In genomic region chr12:78891149-78891548, GRCm38 (mm10) we compare ENCODE assay signal across 25 mouse cellular contexts. TPM values are rescaled to one million over a fixed set of nuclear protein-coding genes. Genes with fewer than 3 reads are reported as not detected.
DNase-seq lines count a peak whose midpoint lies in the region; ATAC-seq and TF ChIP-seq lines count a peak whose summit lies in the region.
"Had no signal": no experiment of that assay in that cellular context is flagged by ENCODE, and none has a peak within 500 bp of the region (broad histone marks: within the 10 kb centered on the region; RNA-seq: fewer than 3 reads in every experiment).

No protein-coding gene starts in this region.

- H3K9ac ChIP-seq in forebrain, embryonic 16.5 days (replicated peaks; ENCODE audit: low read depth, low read length), result no peak overlapping the region
- no peak overlapping the region for H3K9ac ChIP-seq in liver, embryonic 13.5 days
- no peak overlapping the region for H3K9ac ChIP-seq in liver, postnatal 0 days (replicated peaks)
- H3K9ac ChIP-seq in forebrain, postnatal 0 days, result no peak overlapping the region
- H3K9ac ChIP-seq: forebrain, embryonic 15.5 days; heart, embryonic 12.5 days; hindbrain, embryonic 13.5 days; limb, embryonic 13.5 days; liver, embryonic 14.5 days; lung, embryonic 15.5 days; midbrain, embryonic 13.5 days had no signal

- H3K27ac ChIP-seq in forebrain, embryonic 10.5 days, result no peak overlapping the region
- no peak overlapping the region for H3K27ac ChIP-seq in forebrain, embryonic 16.5 days (ENCODE audit: low read length)
- H3K27ac ChIP-seq in liver, embryonic 13.5 days, result no peak overlapping the region
- no peak overlapping the region for H3K27ac ChIP-seq in liver, postnatal 0 days (ENCODE audit: low read depth)
- no peak overlapping the region for H3K27ac ChIP-seq in forebrain, postnatal 0 days (ENCODE audit: low read depth, low read length)
- H3K27ac ChIP-seq: forebrain, embryonic 15.5 days; hindbrain, embryonic 13.5 days; limb, embryonic 13.5 days; liver, embryonic 14.5 days; lung, embryonic 15.5 days; midbrain, embryonic 13.5 days had no signal

- peaks cover 3% of the 10 kb centered on the region; the same call in 1 of the 2 replicates for H3K9me3 ChIP-seq in forebrain, embryonic 10.5 days
- H3K9me3 ChIP-seq in forebrain, embryonic 16.5 days (ENCODE audit: control insufficient read depth, low read length), result no peaks in the 10 kb centered on the region
- no peaks in the 10 kb centered on the region for H3K9me3 ChIP-seq in liver, embryonic 13.5 days (replicated peaks)
- no peaks in the 10 kb centered on the region for H3K9me3 ChIP-seq in liver, postnatal 0 days (ENCODE audit: low read length)
- H3K9me3 ChIP-seq in forebrain, postnatal 0 days (ENCODE audit: low read length), result no peaks in the 10 kb centered on the region
- H3K9me3 ChIP-seq: forebrain, embryonic 15.5 days; limb, embryonic 13.5 days; lung, embryonic 15.5 days had no signal

- H3K4me1 ChIP-seq in forebrain, embryonic 10.5 days, result no peaks in the 10 kb centered on the region
- H3K4me1 ChIP-seq in forebrain, embryonic 16.5 days (replicated peaks; ENCODE audit: control insufficient read depth, insufficient read depth, low read length), result no peaks in the 10 kb centered on the region
- 0 out of 2 replicates have a peak, but pooled peaks cover 6% of the 10 kb centered on the region for H3K4me1 ChIP-seq in liver, embryonic 13.5 days (replicated peaks)
- no peaks in the 10 kb centered on the region for H3K4me1 ChIP-seq in liver, postnatal 0 days (ENCODE audit: insufficient read depth)
- H3K4me1 ChIP-seq in forebrain, postnatal 0 days (ENCODE audit: insufficient read depth), result no peaks in the 10 kb centered on the region
- H3K4me1 ChIP-seq: forebrain, embryonic 15.5 days; hindbrain, embryonic 13.5 days; limb, embryonic 13.5 days; midbrain, embryonic 13.5 days had no signal

- DNase-seq in forebrain, embryonic 10.5 days (ENCODE audit: extremely low spot score, low spot score), result peak; percentile 4
- DNase-seq in liver, embryonic 13.5 days, result no peak
- no peak for DNase-seq in liver, postnatal 0 days
- DNase-seq in splenic B cell, adult 2 months (ENCODE audit: low read depth, low spot score), result peak; percentile 18
- DNase-seq in adrenal gland, adult 8-10 months, result no peak
- no peak for DNase-seq in forebrain, postnatal 0 days
- DNase-seq: adrenal gland, postnatal 10 days; cerebellum, adult 8-10 months; gastrocnemius, postnatal 14 days; heart, adult 18-20 months; heart, postnatal 4 days; kidney, adult 18-20 months; kidney, postnatal 4 days; thymus, adult 2 months; thymus, postnatal 36 days had no signal

- no peak for ATAC-seq in forebrain, embryonic 16.5 days
- peak; percentile 43; the same call in 1 of the 2 replicates for ATAC-seq in liver, embryonic 13.5 days (ENCODE audit: low read depth)
- ATAC-seq in liver, postnatal 0 days, result no peak
- 0 out of 2 replicates have a peak, but pooled peaks have one; percentile 47 for ATAC-seq in common myeloid progenitor, adult 5-6 weeks (replicated peaks; ENCODE audit: low read depth, poor library complexity, severe bottlenecking)
- ATAC-seq in forebrain, postnatal 0 days, result no peak
- ATAC-seq: forebrain, embryonic 15.5 days; midbrain, embryonic 13.5 days had no signal

- H3K27me3 ChIP-seq in forebrain, embryonic 10.5 days (ENCODE audit: poor library complexity, severe bottlenecking), result no peaks in the 10 kb centered on the region
- H3K27me3 ChIP-seq in forebrain, embryonic 16.5 days (replicated peaks; ENCODE audit: control insufficient read depth, insufficient read depth, low read length), result no peaks in the 10 kb centered on the region
- H3K27me3 ChIP-seq in liver, embryonic 13.5 days, result no peaks in the 10 kb centered on the region
- H3K27me3 ChIP-seq in liver, postnatal 0 days (ENCODE audit: insufficient read depth, low read length), result no peaks in the 10 kb centered on the region
- H3K27me3 ChIP-seq in splenic B cell, adult 2 months (ENCODE audit: control insufficient read depth, insufficient read depth, low read length, poor library complexity, severe bottlenecking), result no peaks in the 10 kb centered on the region
- no peaks in the 10 kb centered on the region for H3K27me3 ChIP-seq in forebrain, postnatal 0 days (ENCODE audit: insufficient read depth, low read length)
- H3K27me3 ChIP-seq: forebrain, embryonic 15.5 days; heart, embryonic 12.5 days; hindbrain, embryonic 13.5 days; limb, embryonic 13.5 days; lung, embryonic 15.5 days; midbrain, embryonic 13.5 days had no signal

- no peak for TF ChIP-seq CTCF in liver, postnatal 0 days (IDR thresholded peaks at IDR 0.05; ENCODE audit: low read depth)
- TF ChIP-seq CTCF in forebrain, postnatal 0 days (IDR thresholded peaks at IDR 0.05; ENCODE audit: low read depth), result no peak

- no peak for TF ChIP-seq EP300 in liver, postnatal 0 days (IDR thresholded peaks at IDR 0.05; ENCODE audit: low read depth)

- H3K4me3 ChIP-seq in forebrain, embryonic 10.5 days, result no peak overlapping the region
- no peak overlapping the region for H3K4me3 ChIP-seq in forebrain, embryonic 16.5 days (replicated peaks; ENCODE audit: low read length)
- no peak overlapping the region for H3K4me3 ChIP-seq in liver, embryonic 13.5 days (replicated peaks)
- H3K4me3 ChIP-seq in liver, postnatal 0 days (ENCODE audit: low read depth, low read length), result no peak overlapping the region
- H3K4me3 ChIP-seq in forebrain, postnatal 0 days (ENCODE audit: low read depth, low read length), result no peak overlapping the region
- H3K4me3 ChIP-seq: forebrain, embryonic 15.5 days; heart, embryonic 12.5 days; hindbrain, embryonic 13.5 days; limb, embryonic 13.5 days; lung, embryonic 15.5 days; midbrain, embryonic 13.5 days had no signal

- H3K4me2 ChIP-seq in forebrain, embryonic 16.5 days (ENCODE audit: low read length), result no peak overlapping the region
- no peak overlapping the region for H3K4me2 ChIP-seq in liver, embryonic 13.5 days
- no peak overlapping the region for H3K4me2 ChIP-seq in liver, postnatal 0 days (ENCODE audit: low read depth, low read length)
- no peak overlapping the region for H3K4me2 ChIP-seq in forebrain, postnatal 0 days (ENCODE audit: low read depth)
- H3K4me2 ChIP-seq: forebrain, embryonic 15.5 days; heart, embryonic 12.5 days; hindbrain, embryonic 13.5 days; limb, embryonic 13.5 days; lung, embryonic 15.5 days; midbrain, embryonic 13.5 days had no signal

- H3K36me3 ChIP-seq in forebrain, embryonic 10.5 days (replicated peaks), result peaks cover 31% of the 10 kb centered on the region
- no peaks in the 10 kb centered on the region for H3K36me3 ChIP-seq in forebrain, embryonic 16.5 days (ENCODE audit: control insufficient read depth, insufficient read depth)
- peaks cover 99% of the 10 kb centered on the region for H3K36me3 ChIP-seq in liver, embryonic 13.5 days
- peaks cover 61% of the 10 kb centered on the region for H3K36me3 ChIP-seq in liver, postnatal 0 days (replicated peaks; ENCODE audit: insufficient read depth, low read length)
- H3K36me3 ChIP-seq in splenic B cell, adult 2 months (ENCODE audit: control insufficient read depth, insufficient read depth, low read length, poor library complexity, severe bottlenecking), result peaks cover 2% of the 10 kb centered on the region; the same call in 1 of the 2 replicates
- peaks cover 3% of the 10 kb centered on the region for H3K36me3 ChIP-seq in forebrain, postnatal 0 days (ENCODE audit: insufficient read depth)

- 97% methylated on average over 2 of the region's 2 CpGs for WGBS in forebrain, embryonic 10.5 days
- WGBS in forebrain, embryonic 16.5 days, result 77% methylated on average over 2 of the region's 2 CpGs
- WGBS in liver, embryonic 13.5 days (ENCODE audit: insufficient replicate concordance), result 68% methylated on average over 2 of the region's 2 CpGs
- 89% methylated on average over 2 of the region's 2 CpGs for WGBS in liver, postnatal 0 days (ENCODE audit: insufficient replicate concordance)
- WGBS in forebrain, postnatal 0 days, result 83% methylated on average over 2 of the region's 2 CpGs

RNA-seq across cellular contexts. Expression of gene Plek2, which starts 15.6 kb away (rescaled TPM):
- 3.1 and 3.6 TPM in 2 replicates for polyA plus RNA-seq in forebrain, embryonic 10.5 days (2016; fragmentation: Nextera tagmentation; extraction: Ambion mirVana)
- polyA plus RNA-seq in forebrain, embryonic 16.5 days (2015; fragmentation: Nextera tagmentation; extraction: Ambion mirVana), result 0.96 and 1.1 TPM in 2 replicates
- 52.5 and 54.4 TPM in 2 replicates for polyA plus RNA-seq in liver, embryonic 13.5 days (2015; fragmentation: Nextera tagmentation; extraction: Ambion mirVana)
- 11.9 and 20.6 TPM in 2 replicates for polyA plus RNA-seq in liver, postnatal 0 days (2015; fragmentation: Nextera tagmentation; extraction: Ambion mirVana)
- not detected in 2 replicates for total RNA-seq in common myeloid progenitor, adult 5-6 weeks (2017)
- total RNA-seq in adrenal gland, adult 8-10 months (2022), result under 1 TPM in 1 of 4 experiments, not detected in 3; 0.35 TPM
- 1.1 and 1.2 TPM in 2 replicates for total RNA-seq in forebrain, postnatal 0 days (2014; rRNA removed)
- polyA plus RNA-seq in forebrain, postnatal 0 days (2015; fragmentation: Nextera tagmentation; extraction: Ambion mirVana), result 1.1 and 2.7 TPM in 2 replicates
- total RNA-seq: left cerebral cortex, postnatal 36 days had no signal

RNA-seq across cellular contexts. Expression of gene Eif2s1, which starts 29.5 kb away (rescaled TPM):
- 323 and 333 TPM in 2 replicates for polyA plus RNA-seq in forebrain, embryonic 10.5 days (2016; fragmentation: Nextera tagmentation; extraction: Ambion mirVana)
- 165 and 175 TPM in 2 replicates for polyA plus RNA-seq in forebrain, embryonic 16.5 days (2015; fragmentation: Nextera tagmentation; extraction: Ambion mirVana)
- polyA plus RNA-seq in liver, embryonic 13.5 days (2015; fragmentation: Nextera tagmentation; extraction: Ambion mirVana), result 238 and 279 TPM in 2 replicates
- 83.0 and 88.8 TPM in 2 replicates for polyA plus RNA-seq in liver, postnatal 0 days (2015; fragmentation: Nextera tagmentation; extraction: Ambion mirVana)
- total RNA-seq in common myeloid progenitor, adult 5-6 weeks (2017), result 123 and 125 TPM in 2 replicates
- 10 to 100 TPM; 70.3 to 98.8 (median 78.4) TPM for total RNA-seq in adrenal gland, adult 8-10 months (2022)
- 56.6 and 84.5 TPM in 2 replicates for total RNA-seq in forebrain, postnatal 0 days (2014; rRNA removed)
- polyA plus RNA-seq in forebrain, postnatal 0 days (2015; fragmentation: Nextera tagmentation; extraction: Ambion mirVana), result 98.4 and 111 TPM in 2 replicates

RNA-seq across cellular contexts. Expression of gene Atp6v1d, which starts 29.7 kb away (rescaled TPM):
- 61.4 and 69.3 TPM in 2 replicates for polyA plus RNA-seq in forebrain, embryonic 10.5 days (2016; fragmentation: Nextera tagmentation; extraction: Ambion mirVana)
- 120 and 123 TPM in 2 replicates for polyA plus RNA-seq in forebrain, embryonic 16.5 days (2015; fragmentation: Nextera tagmentation; extraction: Ambion mirVana)
- 28.0 and 38.8 TPM in 2 replicates for polyA plus RNA-seq in liver, embryonic 13.5 days (2015; fragmentation: Nextera tagmentation; extraction: Ambion mirVana)
- polyA plus RNA-seq in liver, postnatal 0 days (2015; fragmentation: Nextera tagmentation; extraction: Ambion mirVana), result 36.1 and 36.3 TPM in 2 replicates
- total RNA-seq in common myeloid progenitor, adult 5-6 weeks (2017), result 17.8 and 32.9 TPM in 2 replicates
- total RNA-seq in adrenal gland, adult 8-10 months (2022), result 100 to 1,000 TPM in 1 of 4 experiments, 10 to 100 TPM in 3; 70.1 to 102 (median 92.1) TPM
- 83.8 and 91.3 TPM in 2 replicates for total RNA-seq in forebrain, postnatal 0 days (2014; rRNA removed)
- 162 and 194 TPM in 2 replicates for polyA plus RNA-seq in forebrain, postnatal 0 days (2015; fragmentation: Nextera tagmentation; extraction: Ambion mirVana)

Comparison
In these comparisons a context has a peak if more than half of its experiments do, and no peak if none do; other contexts are left out.
1. DNase-seq: peak in forebrain, embryonic 10.5 days (single experiment) and splenic B cell, adult 2 months (single experiment); none in liver, embryonic 13.5 days (single experiment), liver, postnatal 0 days (single experiment), adrenal gland, adult 8-10 months (single experiment) and forebrain, postnatal 0 days (single experiment).
2. ATAC-seq: peak in liver, embryonic 13.5 days (single experiment) and common myeloid progenitor, adult 5-6 weeks (single experiment); none in forebrain, embryonic 16.5 days (single experiment), liver, postnatal 0 days (single experiment) and forebrain, postnatal 0 days (single experiment).